Mouse (Mus musculus) heart, adult 18-20 months (tissue): ENCODE measurements around the gene Cyp3a59. TPM values are rescaled to one million over a fixed set of nuclear protein-coding genes. Genes with fewer than 3 reads are reported as not detected.
"Not testable (repeated sequence)": the region's sequence is repeated elsewhere in the genome, so short reads cannot be mapped to it uniquely, and the experiment has no call there.

Source experiments
- DNase-seq, 2 experiments: peaks; one replicate each; pipeline ENCODE4 v3.0.0; 2021 to 2022; ENCODE audit warnings: mixed read lengths in 1 of 2
- long read RNA-seq, 2 experiments: library from polyadenylated mRNA; stranded (forward); transcript quantifications; one replicate each; pipeline ENCODE4 v2.0.0; 2021
- total RNA-seq, 2 experiments: library from RNA; stranded (reverse); gene quantifications; 2 replicates each; pipeline ENCODE4 v1.2.3; 2021

The Cyp3a59 gene
- total RNA-seq, result not detected
- long read RNA-seq, experiment 1, result 0 reads
- long read RNA-seq, experiment 2, result 0 reads

DNA sequence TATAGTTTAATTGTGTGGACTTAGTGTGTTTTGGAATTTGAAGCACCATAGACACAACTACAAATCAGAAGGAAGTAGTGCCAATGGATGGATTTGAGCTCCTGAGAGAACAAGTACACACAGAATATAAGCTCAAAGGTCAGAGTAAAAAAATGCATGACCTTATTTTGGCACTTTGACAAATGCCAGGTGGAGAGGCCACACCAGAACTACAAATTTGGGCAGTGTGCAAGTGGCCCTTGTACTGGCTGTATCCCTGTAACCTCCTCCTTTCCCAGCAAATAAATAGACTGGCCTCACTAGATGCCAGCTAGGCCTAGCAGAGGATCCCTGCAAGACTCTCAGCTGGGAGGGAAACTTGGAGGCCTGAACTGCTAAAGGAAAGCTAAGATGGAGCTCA, at the start of gene Cyp3a59:
TSS of gene Cyp3a59 (plus strand) at position 313 of the 400 bp plus-strand sequence.
- DNase-seq, result not testable (repeated sequence)

DNA sequence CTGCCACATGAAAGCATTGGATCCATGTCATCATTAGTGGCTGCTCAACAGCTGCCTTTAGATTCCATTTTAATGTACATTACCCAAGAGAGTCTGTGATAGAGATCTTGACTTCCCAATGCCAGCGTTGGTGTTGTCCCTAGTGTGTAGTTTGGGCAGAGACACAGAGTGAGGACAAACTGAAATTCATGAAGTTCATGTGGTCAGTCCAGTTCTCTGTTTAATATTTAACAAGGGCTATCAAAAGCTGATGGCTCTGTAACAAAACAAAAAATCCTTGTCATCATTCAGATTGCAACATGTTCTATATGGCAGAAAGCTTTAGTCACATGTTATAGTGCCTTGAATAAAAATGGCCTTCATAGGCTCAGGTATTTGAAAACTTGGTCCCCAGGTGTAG, 9.0 kb upstream of the Cyp3a59 start:
- no peak for DNase-seq

DNA sequence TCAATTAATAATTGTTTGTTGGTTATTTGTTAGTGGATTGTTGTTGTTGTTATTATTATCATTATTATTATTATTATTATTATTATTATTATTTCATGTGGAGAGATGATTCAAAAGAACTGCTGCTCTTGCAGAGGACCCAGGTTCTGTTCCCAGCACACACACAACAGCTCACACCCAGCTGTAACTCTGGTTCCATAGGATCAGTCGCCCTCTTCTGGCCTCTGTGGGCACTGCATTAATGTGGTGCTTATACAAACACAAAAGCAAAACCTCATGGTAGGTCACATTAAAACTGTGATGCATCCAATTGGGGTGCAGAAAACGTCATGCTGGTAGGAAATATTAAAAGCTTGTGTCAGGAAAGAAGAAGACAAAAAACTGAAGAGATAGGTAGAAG, 68.8 kb downstream of the Cyp3a59 start:
- no peak for DNase-seq

DNA sequence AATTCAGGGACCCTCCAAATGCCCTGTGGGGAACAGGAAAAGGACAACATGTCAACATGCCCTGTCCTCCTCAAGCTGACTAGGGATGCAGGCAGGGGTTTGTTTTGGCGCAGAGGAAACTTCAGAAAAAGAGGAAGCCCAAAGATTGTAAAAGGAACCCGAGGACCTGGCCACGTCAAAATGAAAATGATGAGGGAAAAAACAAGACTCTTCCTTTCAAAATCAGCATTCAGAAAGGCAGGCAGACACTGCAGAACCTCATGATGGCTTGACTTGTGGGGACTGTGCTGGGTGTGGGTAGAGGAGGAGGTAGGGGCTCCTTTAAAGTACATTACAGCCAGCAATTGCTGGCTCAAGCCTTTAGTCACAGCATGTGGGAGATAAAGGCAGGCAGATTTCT, 71.4 kb downstream of the Cyp3a59 start:
- DNase-seq, result no peak

DNA sequence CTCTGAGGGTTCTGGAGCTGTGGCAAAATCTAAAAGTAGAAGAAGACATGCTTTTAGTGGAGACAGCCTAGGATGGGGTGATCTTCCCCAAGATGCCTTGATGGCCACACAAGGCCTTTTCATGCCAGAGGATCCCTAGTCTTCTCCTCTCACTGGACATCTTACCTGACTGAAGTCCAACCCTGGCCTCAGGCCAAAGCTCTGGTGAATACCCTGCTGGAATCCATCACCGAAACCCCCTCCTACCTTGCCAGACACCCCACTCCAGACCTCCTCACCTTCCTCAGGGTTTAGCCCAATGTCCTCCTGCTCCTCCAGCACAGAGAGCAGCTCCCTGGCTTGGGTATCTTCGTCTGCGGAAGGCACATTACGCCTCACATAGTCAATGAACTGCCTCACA, 79.3 kb downstream of the Cyp3a59 start:
- not testable (repeated sequence) for DNase-seq

DNA sequence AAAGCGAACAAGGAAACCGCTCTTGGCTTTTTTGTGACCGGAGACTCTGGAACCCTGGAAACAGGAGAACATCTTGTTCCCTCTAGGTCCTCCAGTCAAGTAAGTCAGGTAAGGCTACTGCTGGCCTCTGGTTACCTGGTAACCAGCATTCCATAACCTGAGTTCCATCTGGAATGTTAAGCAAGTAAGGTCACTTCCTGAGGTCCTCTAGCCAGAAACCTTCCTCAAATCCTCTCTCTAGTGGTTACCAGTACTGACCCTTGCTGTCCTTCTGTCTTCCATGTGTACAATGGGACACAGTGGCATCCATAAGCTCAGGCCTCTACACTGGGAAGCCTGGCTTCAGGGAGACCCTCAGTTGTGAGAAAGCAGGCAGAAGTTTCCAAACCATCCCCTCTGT, 81.4 kb downstream of the Cyp3a59 start, which contains the start of gene Gm5565:
TSS of gene Gm5565 (minus strand) at position 101 of the 400 bp plus-strand sequence.
- not testable (repeated sequence) for DNase-seq

Other genes starting within 250 kb of the Cyp3a59 start
- not detected for gene Cyp3a11, start 199.3 kb upstream of the Cyp3a59 start, total RNA-seq
- not detected for gene Cyp3a25, start 69.6 kb upstream of the Cyp3a59 start, total RNA-seq
- gene Gm5565, start 81.3 kb downstream of the Cyp3a59 start, total RNA-seq, result not detected
- gene Gm6309, start 91.5 kb downstream of the Cyp3a59 start, total RNA-seq, result not detected
- not detected for gene 1700001J03Rik, start 106.0 kb downstream of the Cyp3a59 start, total RNA-seq
- gene Rnf6, start 142.3 kb downstream of the Cyp3a59 start, total RNA-seq, result 10 to 100 TPM; 43.3 to 44.1 TPM
- 10 to 100 TPM; 17.4 to 19.4 TPM for gene Cdk8, start 152.0 kb downstream of the Cyp3a59 start, total RNA-seq